Mouse (Mus musculus) spleen, adult 12 weeks (tissue): ENCODE measurements around the gene Fxn.

Experiments
- DNase-seq: peaks from one replicate; pipeline ENCODE4 v3.0.0; 2022; ENCODE audit warnings: low spot score

The Fxn gene

GRCm38 (mm10) chr19:24280601-24281228, at the start of gene Fxn:
Fxn (minus strand) TSS chr19:24280605.
- DNase-seq, result peak; percentile 55

DNA sequence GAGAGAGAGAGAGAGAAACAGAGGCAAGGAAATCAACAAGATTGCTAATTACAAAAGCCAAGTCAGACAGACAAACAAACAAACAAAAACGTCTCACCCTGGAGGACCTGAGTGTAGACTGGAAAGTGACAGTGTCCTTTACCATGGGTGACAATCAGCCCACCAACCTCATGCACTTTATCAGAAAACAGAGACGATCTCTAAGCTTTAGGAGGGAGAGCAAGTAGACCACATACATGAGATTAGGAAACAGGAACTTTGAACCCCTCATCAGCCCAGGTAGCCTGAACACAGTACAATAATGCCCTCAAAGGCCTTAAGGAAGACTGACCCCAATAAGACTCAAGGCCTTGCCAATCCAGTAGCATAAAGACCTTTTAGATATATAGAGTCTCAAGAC, 47.5 kb upstream of the Fxn start:
- DNase-seq, result no peak

DNA sequence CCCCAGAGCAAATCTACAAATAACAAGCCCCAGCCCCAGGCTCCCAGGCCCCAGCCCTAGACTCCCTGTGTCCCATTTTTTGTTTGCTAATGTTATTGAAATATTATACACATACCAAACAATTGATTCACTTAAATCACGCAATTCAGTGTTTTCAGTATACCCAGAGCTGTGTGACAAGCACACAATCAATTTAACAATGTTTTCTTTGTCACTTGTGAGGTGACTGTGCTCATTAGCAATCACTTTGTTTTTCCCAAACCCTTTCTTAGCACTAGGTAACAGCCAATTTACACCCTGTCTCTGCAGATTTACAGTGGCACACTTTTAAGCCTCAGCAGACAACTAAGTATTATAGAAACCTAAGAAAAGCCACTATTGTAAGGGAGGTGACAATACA, 46.6 kb upstream of the Fxn start:
- DNase-seq, result no peak

GRCm38 (mm10) chr19:24325692-24326091, 45.3 kb upstream of the Fxn start:
- no peak for DNase-seq

DNA sequence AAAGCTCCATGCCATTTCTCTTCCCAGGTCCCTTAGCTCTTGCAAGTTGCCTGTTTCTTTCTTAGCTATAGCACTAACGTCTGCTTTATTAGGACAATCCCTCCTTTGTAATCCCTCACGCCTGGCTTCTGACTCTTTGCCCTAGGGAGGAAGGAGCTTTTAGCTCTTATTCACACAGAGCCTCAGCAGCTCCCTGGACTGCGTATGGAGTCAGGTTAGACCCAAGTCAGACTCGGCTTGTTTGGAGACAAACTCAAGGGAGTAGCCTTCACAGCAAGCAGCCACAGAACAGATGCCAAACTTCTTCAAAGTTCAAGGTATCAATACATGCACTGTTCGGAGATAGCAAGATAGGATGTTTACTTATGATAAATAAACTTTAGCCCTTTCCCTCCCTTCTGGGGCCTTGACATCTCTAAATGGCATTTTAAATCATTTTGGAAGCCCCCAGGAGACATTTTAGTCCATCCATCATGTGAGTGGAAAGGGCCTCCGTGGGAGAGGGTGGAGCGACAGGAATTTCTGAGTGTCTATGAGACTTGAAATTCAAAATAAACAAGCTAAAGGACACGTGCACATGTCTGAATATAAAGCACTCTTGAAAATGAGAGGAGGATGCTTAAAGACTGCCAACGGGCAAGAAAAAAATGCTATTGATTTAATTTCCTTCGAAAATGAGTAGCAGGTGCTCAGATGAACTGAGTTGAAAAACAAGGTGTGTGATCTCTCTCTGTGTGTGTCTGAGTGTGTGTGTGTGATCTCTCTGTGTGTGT, 43.6 kb upstream of the Fxn start:
- no peak for DNase-seq

GRCm38 (mm10) chr19:24321900-24322311, 41.5 kb upstream of the Fxn start:
- DNase-seq, result no peak

- DNase-seq, result no peak
Measured at GRCm38 (mm10) chr19:24321211-24321899, 41.0 kb upstream of the Fxn start.

DNA sequence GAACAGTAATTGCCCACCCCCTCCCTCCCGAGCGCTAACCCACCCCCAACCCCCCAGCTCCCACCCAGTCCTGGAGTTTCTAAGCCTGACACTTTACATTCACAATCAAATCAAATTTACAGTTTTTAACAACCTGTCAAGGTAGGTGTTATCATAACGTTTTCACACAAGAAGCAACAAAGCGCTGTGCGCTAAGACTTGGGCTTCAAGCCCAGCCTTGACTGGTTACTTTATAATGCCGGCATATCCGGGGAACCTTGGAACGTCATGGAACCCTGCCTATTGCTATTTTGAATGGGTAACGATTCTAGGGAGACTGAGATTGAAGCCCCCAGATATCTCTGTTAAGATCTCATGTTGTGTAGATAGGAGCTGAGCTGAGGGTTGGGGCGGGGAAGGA, 37.8 kb upstream of the Fxn start:
- DNase-seq, result no peak

DNA sequence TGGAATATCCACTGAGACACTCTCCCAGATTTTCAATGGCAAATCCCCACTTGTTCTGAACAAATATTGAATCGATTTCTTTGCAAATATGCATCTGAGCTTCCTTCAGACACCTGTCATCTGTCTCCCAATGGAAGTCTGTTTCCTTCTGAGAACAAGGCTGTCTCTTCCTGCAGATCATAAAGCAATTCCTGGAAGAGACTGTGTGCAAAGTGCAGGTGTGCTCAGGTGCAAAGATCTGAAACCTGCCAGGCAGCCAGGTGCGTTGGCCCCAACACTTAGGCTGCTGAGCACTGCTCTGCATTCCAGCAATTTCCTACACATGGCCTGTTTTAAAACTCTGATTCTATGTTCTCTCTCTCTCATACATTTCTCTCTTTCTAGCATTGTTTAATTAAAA, 37.3 kb upstream of the Fxn start:
- DNase-seq, result no peak

- DNase-seq, result no peak
Measured at GRCm38 (mm10) chr19:24317038-24317591, 36.7 kb upstream of the Fxn start.

GRCm38 (mm10) chr19:24316060-24316725, 35.8 kb upstream of the Fxn start:
- DNase-seq, result no peak

- DNase-seq, result no peak
Measured at GRCm38 (mm10) chr19:24315234-24315633, 34.8 kb upstream of the Fxn start.

DNA sequence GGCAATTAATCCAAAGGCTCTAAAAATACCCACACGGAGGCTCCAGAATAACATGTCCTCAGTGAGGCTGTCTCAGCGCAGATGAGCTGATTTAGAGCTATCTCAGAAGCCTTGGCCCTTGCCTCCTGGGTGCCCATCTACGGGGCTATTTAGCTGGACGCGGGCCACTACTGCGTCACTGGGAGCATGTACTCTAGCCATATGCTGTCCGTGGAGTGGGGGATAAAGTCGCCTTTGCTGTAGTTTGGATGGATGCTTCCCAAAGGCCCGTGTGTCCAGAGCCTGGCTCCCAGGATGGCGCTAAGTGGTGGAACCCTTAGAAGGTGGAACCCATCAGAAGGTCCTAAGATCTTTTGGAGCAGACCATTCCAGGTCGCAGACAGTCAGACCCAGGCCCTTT, 34.3 kb upstream of the Fxn start:
- DNase-seq, result no peak

DNA sequence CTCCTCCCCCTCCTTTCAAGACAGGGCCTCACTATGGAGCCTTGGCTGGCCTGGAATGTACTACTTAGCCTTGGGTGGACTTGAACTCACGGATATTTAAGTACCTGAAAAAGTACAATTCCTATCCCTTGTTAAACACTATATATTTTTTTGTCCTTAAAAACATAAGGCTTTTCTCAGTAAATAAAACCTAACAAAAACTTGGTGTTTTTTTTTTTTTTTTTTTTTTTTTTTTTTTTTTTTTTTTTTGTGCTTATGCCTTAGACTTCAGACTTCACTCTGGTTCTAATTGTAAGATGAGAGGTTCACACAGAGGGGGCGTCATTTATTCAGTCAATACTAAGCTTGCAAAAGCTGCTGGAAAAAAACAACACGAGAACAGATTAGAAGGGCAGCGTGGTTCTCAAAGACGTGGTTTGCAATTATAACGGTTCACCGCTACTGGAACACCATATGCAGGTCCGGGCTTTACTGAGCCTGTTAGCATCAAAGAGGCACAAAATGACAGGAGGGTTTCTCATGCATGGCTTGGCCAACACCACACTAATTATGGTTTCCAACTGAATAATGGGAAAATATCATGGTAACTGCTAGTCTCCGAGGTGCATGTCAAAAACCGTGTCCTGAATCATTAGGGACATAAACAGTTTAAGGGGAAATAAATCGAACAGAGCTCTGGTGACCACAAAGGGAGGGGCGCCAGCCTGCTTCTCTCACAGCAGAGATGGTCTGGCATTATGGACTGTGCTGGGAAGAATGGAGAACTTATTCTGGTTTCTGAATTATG, 32.3 kb upstream of the Fxn start:
- no peak for DNase-seq

- no peak for DNase-seq
Measured at GRCm38 (mm10) chr19:24312046-24312445, 31.6 kb upstream of the Fxn start.

- no peak for DNase-seq
Measured at GRCm38 (mm10) chr19:24308305-24308705, 27.9 kb upstream of the Fxn start.

GRCm38 (mm10) chr19:24307271-24308221, 27.1 kb upstream of the Fxn start:
- DNase-seq, result no peak

- DNase-seq, result no peak
Measured at GRCm38 (mm10) chr19:24306351-24306750, 25.9 kb upstream of the Fxn start.

DNA sequence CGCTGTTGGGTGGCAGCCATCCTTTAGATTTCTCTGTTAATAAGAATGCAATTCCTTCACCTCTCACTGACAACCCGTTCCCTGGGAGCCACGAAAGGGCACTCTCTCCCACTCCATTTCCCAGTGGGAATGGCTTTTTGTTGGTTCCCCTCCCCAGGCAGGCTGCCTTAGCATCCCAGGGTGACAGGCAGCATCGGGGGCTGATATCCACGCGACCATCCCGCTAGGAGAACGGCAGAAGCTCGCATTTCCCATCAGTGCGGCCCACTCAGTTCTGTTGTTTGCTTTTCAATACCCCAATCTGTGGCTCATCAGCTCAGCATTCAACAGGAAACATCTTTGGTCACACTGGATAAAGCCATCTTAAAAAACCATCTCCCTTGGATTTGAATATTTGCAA, 21.8 kb upstream of the Fxn start:
- DNase-seq, result no peak

- DNase-seq, result no peak
Measured at GRCm38 (mm10) chr19:24301768-24302148, 21.4 kb upstream of the Fxn start.
